Mouse (Mus musculus) G1E (cell line): ENCODE results near the gene Elp5. TPM values are rescaled to one million over a fixed set of nuclear protein-coding genes. Genes with fewer than 3 reads are reported as not detected.

Experiments used
- ATAC-seq: 2 replicates; pipeline ENCODE4 v1.8.0; 2016; ENCODE audit warnings: mild to moderate bottlenecking; ENCODE audit not compliant: insufficient number of reproducible peaks, poor library complexity, low FRiP score, severe bottlenecking; ENCODE audit errors: extremely low read depth
- DNase-seq: peaks from one replicate; pipeline ENCODE4 v3.0.0; 2012; ENCODE audit warnings: low spot score
- H3K27me3 ChIP-seq: 2 replicates; pipeline ENCODE4 v1.6.1; 2012; ENCODE audit warnings: mild to moderate bottlenecking, low read length, inconsistent platforms; ENCODE audit not compliant: insufficient read depth
- H3K36me3 ChIP-seq: replicated peaks from 2 replicates; pipeline ENCODE3; 2012; ENCODE audit warnings: mild to moderate bottlenecking, inconsistent platforms
- H3K4me1 ChIP-seq: 2 replicates; pipeline ENCODE4 v1.6.1; 2012; ENCODE audit warnings: low read depth, low read length, inconsistent platforms, mixed read lengths; ENCODE audit not compliant: insufficient read depth
- H3K4me3 ChIP-seq: 2 replicates; pipeline ENCODE4 v1.5.1; 2012; ENCODE audit warnings: low read depth, mild to moderate bottlenecking, inconsistent platforms, low read length, moderate library complexity, mixed read lengths
- H3K9me3 ChIP-seq: replicated peaks from 2 replicates; pipeline ENCODE4 v1.6.1; 2012; ENCODE audit warnings: inconsistent platforms
- CTCF ChIP-seq: IDR thresholded peaks from 2 replicates; pipeline ENCODE4 v1.5.1; 2012; ENCODE audit warnings: low read depth, low read length, inconsistent platforms, mixed read lengths
- GATA1 ChIP-seq: IDR thresholded peaks from 2 replicates; pipeline ENCODE4 v1.6.1; 2012; ENCODE audit warnings: borderline replicate concordance, low read length, inconsistent platforms, mixed read lengths
- GATA2 ChIP-seq: IDR thresholded peaks from 2 replicates; pipeline ENCODE4 v1.6.1; 2012; ENCODE audit warnings: low read depth, low read length, inconsistent platforms, borderline replicate concordance
- POLR2AphosphoS5 ChIP-seq: IDR thresholded peaks from 2 replicates; pipeline ENCODE4 v1.6.1; 2012; ENCODE audit warnings: low read depth, low read length, inconsistent platforms; ENCODE audit not compliant: insufficient replicate concordance
- TAL1 ChIP-seq: conservative IDR thresholded peaks from 2 replicates; pipeline ENCODE4 v1.6.1; 2012; ENCODE audit warnings: low read depth, low read length, inconsistent platforms, mixed read lengths
- polyA plus RNA-seq: library from polyadenylated mRNA; stranded (reverse); fragments of >175 nt; gene quantifications from 2 replicates; pipeline ENCODE4 v1.2.3, GENCODE M21; 2012
- total RNA-seq, 2 experiments: library from RNA; stranded (forward) in 1 of 2; stranded (reverse) in 1 of 2; fragments of 200-1000 nt in 1 of 2; fragments of >200 nt in 1 of 2; fragmentation: Nextera tagmentation in 1 of 2; gene quantifications; 2 replicates each; pipeline ENCODE4 v1.2.3; 2014 to 2017

The Elp5 gene
- total and polyA plus RNA-seq, 3 experiments, result 10.4 to 72.7 (median 69.9) TPM

DNA sequence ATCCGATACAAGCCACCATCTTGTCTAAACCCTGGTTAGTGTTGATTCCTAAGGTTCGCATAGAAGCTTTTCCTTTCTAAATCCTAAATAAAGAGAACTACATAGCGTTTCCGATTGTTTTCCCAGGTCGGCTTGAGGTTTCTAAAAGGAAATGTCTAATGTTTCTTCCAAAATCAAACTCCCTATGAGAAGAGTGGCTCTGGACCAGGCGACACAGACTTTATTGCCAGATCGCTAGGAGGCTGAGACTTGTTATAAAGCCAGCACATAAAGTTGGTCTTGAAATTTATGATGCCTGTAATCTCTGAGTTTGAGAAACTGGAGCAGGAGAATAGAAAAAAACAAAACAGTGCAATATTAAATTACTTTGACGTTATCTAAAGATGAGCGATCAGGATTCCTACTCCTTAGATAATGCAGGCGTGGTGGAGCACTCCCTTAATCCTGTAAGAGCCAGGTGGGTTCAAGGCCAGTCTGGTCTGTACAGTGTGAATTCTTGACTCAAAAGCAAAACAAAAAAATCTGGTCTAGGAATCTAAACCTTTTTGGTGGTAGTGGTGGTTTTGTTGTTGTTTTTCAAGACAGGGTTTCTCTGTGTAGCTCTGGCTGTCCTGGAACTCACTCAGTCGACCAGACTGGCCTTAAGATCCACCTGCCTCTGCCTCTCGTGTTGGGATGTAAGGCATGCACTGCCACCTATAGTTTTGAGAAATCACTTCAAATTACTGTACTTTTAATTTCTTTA, 60.1 kb downstream of the Elp5 start:
- TF ChIP-seq GATA1 (no peak), TAL1 (no peak), POLR2AphosphoS5 (no peak), CTCF (no peak)
- H3K4me3 ChIP-seq, result peak overlapping the region; percentile 96
- H3K9me3 ChIP-seq, result no peaks in the 10 kb centered on the region
- no peaks in the 10 kb centered on the region for H3K27me3 ChIP-seq
- H3K4me1 ChIP-seq, result peaks cover 38% of the 10 kb centered on the region
- peaks cover 34% of the 10 kb centered on the region for H3K36me3 ChIP-seq
- DNase-seq (no peak), ATAC-seq (no peak)

GRCm38 (mm10) chr11:69921114-69922011, 61.0 kb downstream of the Elp5 start, which contains the start of gene Eif5a:
Gene Eif5a (minus strand): TSS chr11:69921958.
- peaks cover 46% of the 10 kb centered on the region for H3K4me1 ChIP-seq
- TF ChIP-seq TAL1, result no peak
- TF ChIP-seq CTCF, result no peak
- TF ChIP-seq GATA2, result no peak
- no peak for TF ChIP-seq POLR2AphosphoS5
- no peak for TF ChIP-seq GATA1
- H3K4me3 ChIP-seq, result peak within 1 kb of the TSS; percentile 96
- DNase-seq, result peak; percentile 93
- peaks cover 41% of the 10 kb centered on the region for H3K36me3 ChIP-seq
- no peaks in the 10 kb centered on the region for H3K9me3 ChIP-seq
- ATAC-seq, result peak; percentile 85
- no peaks in the 10 kb centered on the region for H3K27me3 ChIP-seq

DNA sequence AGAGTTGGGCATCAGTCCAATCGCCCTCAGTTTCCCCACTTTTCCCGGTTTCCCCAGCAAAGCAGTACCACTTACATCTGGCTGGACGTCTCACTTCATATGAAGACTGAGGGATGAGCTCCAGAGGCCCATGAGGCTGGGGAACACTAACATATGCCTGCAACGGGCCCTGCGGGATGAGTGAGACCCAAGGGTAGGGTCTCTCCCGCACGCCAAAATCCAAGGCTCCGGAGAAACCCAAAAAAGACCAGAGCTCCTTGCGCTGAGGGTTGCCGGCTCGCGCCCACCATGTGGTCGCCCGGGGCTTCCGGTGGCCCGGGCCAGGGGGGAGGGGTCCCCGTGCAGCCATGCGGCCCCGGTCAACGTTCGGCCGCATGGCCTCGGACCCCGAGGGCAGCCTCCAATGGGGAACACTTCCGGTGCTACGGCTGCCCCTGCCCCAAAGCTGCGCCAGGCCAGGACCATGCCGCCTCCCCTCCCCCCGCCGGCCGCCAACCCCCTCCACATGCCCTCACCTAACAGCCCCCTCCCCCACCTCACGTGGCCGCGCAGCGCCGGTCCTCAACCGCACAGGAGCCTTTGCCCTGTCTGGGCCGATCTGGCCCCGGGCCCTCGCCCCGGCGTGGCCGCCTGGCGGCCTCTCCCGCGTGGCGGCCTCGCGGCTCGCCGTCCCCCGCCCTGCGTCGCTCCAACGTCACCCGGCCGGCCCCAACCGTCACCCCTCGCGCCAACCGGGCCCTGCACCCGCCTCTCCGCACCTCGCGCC, 61.9 kb downstream of the Elp5 start:
- Histone ChIP-seq H3K4me1 (peaks cover 55% of the 10 kb centered on the region), H3K4me3 (peak overlapping the region; percentile 96), H3K27me3 (no peaks in the 10 kb centered on the region), H3K9me3 (no peaks in the 10 kb centered on the region), H3K36me3 (peaks cover 50% of the 10 kb centered on the region)
- no peak for TF ChIP-seq GATA1
- no peak for TF ChIP-seq CTCF
- no peak for TF ChIP-seq GATA2
- no peak for TF ChIP-seq TAL1
- no peak for ATAC-seq
- DNase-seq, result peak; percentile 45

GRCm38 (mm10) chr11:69919661-69920265, 62.6 kb downstream of the Elp5 start:
- Histone ChIP-seq H3K4me3 (peak overlapping the region; percentile 96), H3K4me1 (peaks cover 61% of the 10 kb centered on the region), H3K9me3 (no peaks in the 10 kb centered on the region), H3K27me3 (no peaks in the 10 kb centered on the region), H3K36me3 (peaks cover 57% of the 10 kb centered on the region)
- ATAC-seq (no peak; the same call in 1 of the 2 replicates), DNase-seq (peak; percentile 76)
- no peak for TF ChIP-seq GATA2
- TF ChIP-seq CTCF, result no peak
- no peak for TF ChIP-seq TAL1
- TF ChIP-seq GATA1, result no peak
- TF ChIP-seq POLR2AphosphoS5, result no peak

GRCm38 (mm10) chr11:69919053-69919452, 63.3 kb downstream of the Elp5 start:
- Histone ChIP-seq H3K27me3 (no peaks in the 10 kb centered on the region), H3K4me3 (peak overlapping the region; percentile 96), H3K4me1 (peaks cover 66% of the 10 kb centered on the region), H3K9me3 (no peaks in the 10 kb centered on the region), H3K36me3 (peaks cover 64% of the 10 kb centered on the region)
- DNase-seq (no peak), ATAC-seq (no peak)
- no peak for TF ChIP-seq GATA1
- TF ChIP-seq TAL1, result no peak
- no peak for TF ChIP-seq POLR2AphosphoS5

Other genes starting within 250 kb of the Elp5 start
Only the 20 nearest of the 36 such genes appear.
- gene Plscr3, start 136.1 kb downstream of the Elp5 start, total RNA-seq (2014; fragmentation: Nextera tagmentation), result 26.2 and 32.3 TPM in 2 replicates
- gene Plscr3, start 136.1 kb downstream of the Elp5 start, total RNA-seq (2017), result 9.3 and 12.1 TPM in 2 replicates
- gene Plscr3, start 136.1 kb downstream of the Elp5 start, polyA plus RNA-seq, result 54.2 and 61.1 TPM in 2 replicates
- gene Tnk1, start 123.8 kb downstream of the Elp5 start, total RNA-seq (2014; fragmentation: Nextera tagmentation), result 4.3 and 9.0 TPM in 2 replicates
- 0.82 and 1.5 TPM in 2 replicates for gene Tnk1, start 123.8 kb downstream of the Elp5 start, total RNA-seq (2017)
- gene Tnk1, start 123.8 kb downstream of the Elp5 start, polyA plus RNA-seq, result 0.47 and 0.95 TPM in 2 replicates
- not detected in 2 replicates for gene Tmem95, start 104.5 kb downstream of the Elp5 start, total RNA-seq (2014; fragmentation: Nextera tagmentation)
- not detected in 2 replicates for gene Tmem95, start 104.5 kb downstream of the Elp5 start, total RNA-seq (2017)
- not detected in 2 replicates for gene Tmem95, start 104.5 kb downstream of the Elp5 start, polyA plus RNA-seq
- 0.90 TPM in 1 of 2 replicates, not detected in the other for gene Kctd11, start 101.1 kb downstream of the Elp5 start, total RNA-seq (2014; fragmentation: Nextera tagmentation)
- 0.52 and 0.55 TPM in 2 replicates for gene Kctd11, start 101.1 kb downstream of the Elp5 start, total RNA-seq (2017)
- gene Kctd11, start 101.1 kb downstream of the Elp5 start, polyA plus RNA-seq, result 0.34 and 0.39 TPM in 2 replicates
- gene Acap1, start 87.0 kb downstream of the Elp5 start, total RNA-seq (2014; fragmentation: Nextera tagmentation), result 94.6 and 98.7 TPM in 2 replicates
- gene Acap1, start 87.0 kb downstream of the Elp5 start, total RNA-seq (2017), result 103 and 118 TPM in 2 replicates
- gene Acap1, start 87.0 kb downstream of the Elp5 start, polyA plus RNA-seq, result 184 and 216 TPM in 2 replicates
- gene 2810408A11Rik, start 81.5 kb downstream of the Elp5 start, total RNA-seq (2014; fragmentation: Nextera tagmentation), result 6.6 and 7.2 TPM in 2 replicates
- gene 2810408A11Rik, start 81.5 kb downstream of the Elp5 start, total RNA-seq (2017), result 1.7 and 4.4 TPM in 2 replicates
- gene 2810408A11Rik, start 81.5 kb downstream of the Elp5 start, polyA plus RNA-seq, result 0.62 and 1.2 TPM in 2 replicates
- 25.7 and 39.6 TPM in 2 replicates for gene Neurl4, start 81.4 kb downstream of the Elp5 start, total RNA-seq (2014; fragmentation: Nextera tagmentation)
- 27.2 and 30.2 TPM in 2 replicates for gene Neurl4, start 81.4 kb downstream of the Elp5 start, total RNA-seq (2017)
- 87.0 and 110 TPM in 2 replicates for gene Neurl4, start 81.4 kb downstream of the Elp5 start, polyA plus RNA-seq
- gene Gps2, start 68.6 kb downstream of the Elp5 start, total RNA-seq (2014; fragmentation: Nextera tagmentation), result 305 and 344 TPM in 2 replicates
- gene Gps2, start 68.6 kb downstream of the Elp5 start, total RNA-seq (2017), result 44.9 and 45.8 TPM in 2 replicates
- 203 and 216 TPM in 2 replicates for gene Gps2, start 68.6 kb downstream of the Elp5 start, polyA plus RNA-seq
- gene Eif5a, start 60.6 kb downstream of the Elp5 start, total RNA-seq (2014; fragmentation: Nextera tagmentation), result 1,285 and 1,536 TPM in 2 replicates
- 763 and 764 TPM in 2 replicates for gene Eif5a, start 60.6 kb downstream of the Elp5 start, total RNA-seq (2017)
- 2,879 and 2,909 TPM in 2 replicates for gene Eif5a, start 60.6 kb downstream of the Elp5 start, polyA plus RNA-seq
- 1.4 and 1.6 TPM in 2 replicates for gene Ybx2, start 46.7 kb downstream of the Elp5 start, total RNA-seq (2014; fragmentation: Nextera tagmentation)
- gene Ybx2, start 46.7 kb downstream of the Elp5 start, total RNA-seq (2017), result 0.23 TPM in 1 of 2 replicates, not detected in the other
- 0.04 TPM in 1 of 2 replicates, not detected in the other for gene Ybx2, start 46.7 kb downstream of the Elp5 start, polyA plus RNA-seq
- 0.39 and 10.6 TPM in 2 replicates for gene Slc2a4, start 34.3 kb downstream of the Elp5 start, total RNA-seq (2014; fragmentation: Nextera tagmentation)
- gene Slc2a4, start 34.3 kb downstream of the Elp5 start, total RNA-seq (2017), result 0.06 and 0.16 TPM in 2 replicates
- 0.16 TPM in 1 of 2 replicates, not detected in the other for gene Slc2a4, start 34.3 kb downstream of the Elp5 start, polyA plus RNA-seq
- gene Cldn7, start 17.7 kb downstream of the Elp5 start, total RNA-seq (2014; fragmentation: Nextera tagmentation), result not detected in 2 replicates
- gene Cldn7, start 17.7 kb downstream of the Elp5 start, total RNA-seq (2017), result not detected in 2 replicates
- not detected in 2 replicates for gene Cldn7, start 17.7 kb downstream of the Elp5 start, polyA plus RNA-seq
- 164 and 177 TPM in 2 replicates for gene Ctdnep1, start 1.4 kb downstream of the Elp5 start, total RNA-seq (2014; fragmentation: Nextera tagmentation)
- gene Ctdnep1, start 1.4 kb downstream of the Elp5 start, total RNA-seq (2017), result 36.2 and 37.4 TPM in 2 replicates
- 227 and 274 TPM in 2 replicates for gene Ctdnep1, start 1.4 kb downstream of the Elp5 start, polyA plus RNA-seq
- gene Gabarap, start 8.6 kb upstream of the Elp5 start, total RNA-seq (2014; fragmentation: Nextera tagmentation), result 762 and 788 TPM in 2 replicates
- gene Gabarap, start 8.6 kb upstream of the Elp5 start, total RNA-seq (2017), result 569 and 637 TPM in 2 replicates
- gene Gabarap, start 8.6 kb upstream of the Elp5 start, polyA plus RNA-seq, result 265 and 345 TPM in 2 replicates
- gene Phf23, start 13.3 kb upstream of the Elp5 start, total RNA-seq (2014; fragmentation: Nextera tagmentation), result 47.0 and 56.4 TPM in 2 replicates
- gene Phf23, start 13.3 kb upstream of the Elp5 start, total RNA-seq (2017), result 84.0 and 84.4 TPM in 2 replicates
- 92.1 and 95.5 TPM in 2 replicates for gene Phf23, start 13.3 kb upstream of the Elp5 start, polyA plus RNA-seq
- gene Dvl2, start 18.1 kb upstream of the Elp5 start, total RNA-seq (2014; fragmentation: Nextera tagmentation), result 32.7 and 39.8 TPM in 2 replicates
- gene Dvl2, start 18.1 kb upstream of the Elp5 start, total RNA-seq (2017), result 44.8 and 49.6 TPM in 2 replicates
- 66.5 and 71.8 TPM in 2 replicates for gene Dvl2, start 18.1 kb upstream of the Elp5 start, polyA plus RNA-seq
- 16.3 and 21.7 TPM in 2 replicates for gene Acadvl, start 32.9 kb upstream of the Elp5 start, total RNA-seq (2014; fragmentation: Nextera tagmentation)
- gene Acadvl, start 32.9 kb upstream of the Elp5 start, total RNA-seq (2017), result 31.1 and 31.7 TPM in 2 replicates
- gene Acadvl, start 32.9 kb upstream of the Elp5 start, polyA plus RNA-seq, result 16.3 and 21.0 TPM in 2 replicates
- gene Dlg4, start 34.4 kb upstream of the Elp5 start, total RNA-seq (2014; fragmentation: Nextera tagmentation), result 10.9 and 14.0 TPM in 2 replicates
- 1.1 and 2.2 TPM in 2 replicates for gene Dlg4, start 34.4 kb upstream of the Elp5 start, total RNA-seq (2017)
- 8.8 and 12.1 TPM in 2 replicates for gene Dlg4, start 34.4 kb upstream of the Elp5 start, polyA plus RNA-seq
- gene Asgr1, start 71.6 kb upstream of the Elp5 start, total RNA-seq (2014; fragmentation: Nextera tagmentation), result not detected in 2 replicates
- not detected in 2 replicates for gene Asgr1, start 71.6 kb upstream of the Elp5 start, total RNA-seq (2017)
- gene Asgr1, start 71.6 kb upstream of the Elp5 start, polyA plus RNA-seq, result not detected in 2 replicates
- gene Asgr2, start 110.1 kb upstream of the Elp5 start, total RNA-seq (2014; fragmentation: Nextera tagmentation), result not detected in 2 replicates
- not detected in 2 replicates for gene Asgr2, start 110.1 kb upstream of the Elp5 start, total RNA-seq (2017)
- gene Asgr2, start 110.1 kb upstream of the Elp5 start, polyA plus RNA-seq, result not detected in 2 replicates